Mouse (Mus musculus) neural tube, embryonic 13.5 days (tissue): ENCODE data around the gene Lnx1. TPM values are rescaled to one million over a fixed set of nuclear protein-coding genes. Genes with fewer than 3 reads are reported as not detected.

Experiments
- ATAC-seq: fragments of 200-750 bp; cut with Nextera tagmentation; 2 replicates; pipeline ENCODE4 v1.8.0; 2017; ENCODE audit warnings: low read depth, mild to moderate bottlenecking, moderate TSS enrichment, moderate library complexity
- H3K27ac ChIP-seq: fragments of 300-500 bp; sonication (generic); replicated peaks from 2 replicates; pipeline ENCODE4 v1.5.1; 2015; ENCODE audit warnings: moderate library complexity, mild to moderate bottlenecking, inconsistent platforms
- H3K27me3 ChIP-seq: fragments of 300-500 bp; sonication (generic); 2 replicates; pipeline ENCODE4 v1.6.1; 2015; ENCODE audit warnings: mild to moderate bottlenecking, inconsistent platforms
- H3K36me3 ChIP-seq: fragments of 300-500 bp; sonication (generic); 2 replicates; pipeline ENCODE4 v1.6.1; 2015; ENCODE audit warnings: mild to moderate bottlenecking, inconsistent platforms
- H3K4me1 ChIP-seq: fragments of 300-500 bp; sonication (generic); replicated peaks from 2 replicates; pipeline ENCODE4 v1.6.1; 2015; ENCODE audit warnings: inconsistent platforms
- H3K4me2 ChIP-seq: fragments of 300-500 bp; sonication (generic); 2 replicates; pipeline ENCODE4 v1.6.1; 2015; ENCODE audit warnings: inconsistent platforms, mild to moderate bottlenecking, moderate library complexity
- H3K4me3 ChIP-seq: fragments of 300-500 bp; sonication (generic); 2 replicates; pipeline ENCODE4 v1.5.1; 2015; ENCODE audit warnings: mild to moderate bottlenecking, inconsistent platforms
- H3K9ac ChIP-seq: fragments of 300-500 bp; sonication (generic); 2 replicates; pipeline ENCODE4 v1.6.1; 2015; ENCODE audit warnings: moderate library complexity, mild to moderate bottlenecking, inconsistent platforms
- H3K9me3 ChIP-seq: fragments of 300-500 bp; sonication (generic); 2 replicates; pipeline ENCODE4 v1.6.1; 2016; ENCODE audit warnings: inconsistent platforms
- WGBS: fragments of 180-500 bp; shearing (Covaris S2); methylation state at CpG from one replicate; pipeline ENCODE4 v1.1.7; 2015; 5-methylcytosine and 5-hydroxymethylcytosine counted together
- polyA plus RNA-seq: library from polyadenylated mRNA; unstranded; fragments of >200 nt; fragmentation: Nextera tagmentation; extraction: Ambion mirVana; gene quantifications from 2 replicates; pipeline ENCODE4 v1.2.1, GENCODE M21; 2015

Lnx1 gene
- polyA plus RNA-seq, 1 experiment from 2014 or later, result 3.2 TPM

GRCm38 (mm10) chr5:74589133-74589532 lies 113.6 kb downstream of the Lnx1 start:
- no peaks in the 10 kb centered on the region for H3K9me3 ChIP-seq
- no peak overlapping the region for H3K4me2 ChIP-seq
- H3K4me3 ChIP-seq, result no peak overlapping the region
- WGBS, result 88% methylated on average over 7 of the region's 7 CpGs
- no peak for ATAC-seq
- peaks cover 69% of the 10 kb centered on the region for H3K36me3 ChIP-seq
- H3K4me1 ChIP-seq, result no peaks in the 10 kb centered on the region
- no peak overlapping the region for H3K27ac ChIP-seq
- no peak overlapping the region for H3K9ac ChIP-seq
- no peaks in the 10 kb centered on the region for H3K27me3 ChIP-seq

- Histone ChIP-seq H3K4me1 (no peaks in the 10 kb centered on the region), H3K9me3 (no peaks in the 10 kb centered on the region), H3K4me3 (no peak overlapping the region), H3K36me3 (peaks cover 35% of the 10 kb centered on the region), H3K27me3 (no peaks in the 10 kb centered on the region), H3K27ac (no peak overlapping the region), H3K4me2 (no peak overlapping the region), H3K9ac (no peak overlapping the region)
- 94% methylated on average over 6 of the region's 6 CpGs for WGBS
- ATAC-seq, result no peak
Observed at GRCm38 (mm10) chr5:74571767-74572166, 130.9 kb downstream of the Lnx1 start.

- Histone ChIP-seq H3K4me3 (no peak overlapping the region), H3K4me2 (no peak overlapping the region), H3K36me3 (peaks cover 62% of the 10 kb centered on the region), H3K27ac (no peak overlapping the region), H3K9me3 (no peaks in the 10 kb centered on the region), H3K9ac (no peak overlapping the region), H3K27me3 (no peaks in the 10 kb centered on the region), H3K4me1 (no peaks in the 10 kb centered on the region)
- ATAC-seq, result no peak
- 95% methylated on average over 1 of the region's 1 CpGs for WGBS
Observed at GRCm38 (mm10) chr5:74561151-74561550, 141.6 kb downstream of the Lnx1 start.

GRCm38 (mm10) chr5:74549566-74549965 lies 153.1 kb downstream of the Lnx1 start:
- Histone ChIP-seq H3K27me3 (no peaks in the 10 kb centered on the region), H3K27ac (no peak overlapping the region), H3K9ac (no peak overlapping the region), H3K4me1 (no peaks in the 10 kb centered on the region), H3K9me3 (no peaks in the 10 kb centered on the region), H3K36me3 (peaks cover 55% of the 10 kb centered on the region), H3K4me3 (no peak overlapping the region), H3K4me2 (no peak overlapping the region)
- no peak for ATAC-seq
- WGBS, result 88% methylated on average over 8 of the region's 8 CpGs

- no peaks in the 10 kb centered on the region for H3K9me3 ChIP-seq
- 95% methylated on average over 4 of the region's 4 CpGs for WGBS
- no peak overlapping the region for H3K4me2 ChIP-seq
- no peak overlapping the region for H3K27ac ChIP-seq
- ATAC-seq, result no peak
- no peak overlapping the region for H3K4me3 ChIP-seq
- peaks cover 65% of the 10 kb centered on the region for H3K36me3 ChIP-seq
- H3K27me3 ChIP-seq, result no peaks in the 10 kb centered on the region
- no peak overlapping the region for H3K9ac ChIP-seq
- H3K4me1 ChIP-seq, result no peaks in the 10 kb centered on the region; the same call in 1 of the 2 replicates
Observed at GRCm38 (mm10) chr5:74545606-74546005, 157.1 kb downstream of the Lnx1 start.

Other genes starting within 250 kb of the Lnx1 start
- 17.2 and 21.5 TPM in 2 replicates for gene Scfd2, start 171.2 kb downstream of the Lnx1 start, polyA plus RNA-seq
- 74.3 and 83.5 TPM in 2 replicates for gene Fip1l1, start 167.5 kb downstream of the Lnx1 start, polyA plus RNA-seq